Mouse (Mus musculus) left cerebral cortex, postnatal 25 days (tissue): Measurements from ENCODE around the gene Ppp3ca. TPM values are rescaled to one million over a fixed set of nuclear protein-coding genes. Genes with fewer than 3 reads are reported as not detected.

Experiments
- DNase-seq, 2 experiments: peaks; one replicate each; pipeline ENCODE4 v3.0.0; 2022; ENCODE audit warnings: low spot score in 2 of 2, mixed read lengths in 1 of 2
- intact Hi-C: fragments of 180-260 bp; cut with DNase I; formaldehyde crosslinking; loops from one replicate; pipeline ENCODE4 v1.15.1; 2025
- total RNA-seq, 2 experiments: library from RNA; stranded (reverse); gene quantifications; 2 replicates each; pipeline ENCODE4 v1.2.3; 2021

Ppp3ca gene
- total RNA-seq, 2 experiments from 2014 or later, result 857 to 891 TPM

- intact Hi-C loops, result loop anchor here (10.0 kb wide), 2 partner anchors 161 to 579 kb away; partner anchors contain the start of gene Ppp3ca
- DNase-seq, result no peak
Measured at GRCm38 (mm10) chr3:136835851-136836250, 165.9 kb downstream of the Ppp3ca start.

DNA sequence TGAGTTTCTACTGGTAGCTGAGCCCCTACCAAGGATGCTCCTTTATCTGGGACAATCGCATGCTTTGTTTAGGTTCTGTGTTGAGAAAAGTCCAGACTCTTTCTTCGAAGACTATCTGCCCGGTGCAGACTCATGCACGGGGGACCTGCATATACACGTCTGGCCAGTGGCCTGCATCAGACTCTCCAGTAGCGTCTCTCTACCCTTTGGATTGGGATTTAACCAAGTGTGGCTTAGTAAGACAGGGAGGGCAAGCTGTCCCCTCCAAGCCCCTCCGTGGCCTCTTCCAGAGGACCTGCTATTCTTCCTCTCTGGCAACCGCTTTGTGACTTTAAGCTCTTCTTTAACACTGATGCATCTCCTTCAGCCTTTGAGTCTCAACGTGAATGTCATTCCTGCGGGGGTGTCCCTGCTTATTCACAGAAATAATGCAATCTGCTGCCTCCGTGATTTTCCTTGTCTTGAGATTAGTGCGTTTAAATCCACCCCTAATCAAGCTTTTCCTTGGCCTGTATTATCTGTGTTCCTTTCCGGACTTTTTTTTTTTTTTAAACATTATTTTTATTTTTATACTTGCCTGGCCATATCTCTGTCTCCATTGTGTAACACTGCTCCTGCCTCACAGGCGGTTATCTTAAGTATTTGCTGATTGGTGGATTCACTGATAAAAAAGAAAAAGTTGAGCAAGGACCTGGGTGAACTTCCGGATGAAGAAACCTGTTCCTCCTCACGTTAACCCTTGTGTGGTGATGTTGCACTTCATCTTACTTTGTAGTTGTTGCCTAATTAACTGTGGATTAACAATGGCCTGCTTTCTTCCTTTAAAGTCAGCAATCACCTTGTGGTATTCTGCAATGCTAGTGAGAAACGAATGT, 166.6 kb downstream of the Ppp3ca start:
- DNase-seq, result peak in 1 of 2 experiments; percentile 56
- intact Hi-C loops, result loop anchor here (10.0 kb wide), 2 partner anchors 162 to 578 kb away; partner anchors contain the start of gene Ppp3ca

DNA sequence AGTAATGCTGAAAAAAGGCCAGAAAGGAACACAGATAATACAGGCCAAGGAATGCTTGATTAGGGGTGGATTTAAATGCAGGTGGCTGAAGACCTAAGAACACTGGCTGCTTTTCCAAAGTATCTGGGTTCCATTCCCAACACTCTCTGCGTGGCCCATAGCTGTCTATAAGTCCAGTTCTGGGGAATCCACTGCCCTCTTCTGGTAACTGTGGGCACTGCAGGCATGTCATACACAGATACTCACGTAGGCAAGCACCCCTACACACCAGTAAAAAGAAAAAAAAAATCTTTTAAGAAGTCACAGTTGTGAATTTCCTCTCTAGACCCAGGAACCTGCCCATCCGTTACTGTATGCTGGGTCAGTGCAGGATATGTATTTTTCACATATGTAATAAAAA, 167.7 kb downstream of the Ppp3ca start:
- DNase-seq, result no peak
- intact Hi-C loops, result loop anchor here (10.0 kb wide), 2 partner anchors 163 to 577 kb away; partner anchors contain the start of gene Ppp3ca

GRCm38 (mm10) chr3:136841282-136841681, 171.4 kb downstream of the Ppp3ca start:
- intact Hi-C loops, result no loop called here
- DNase-seq, result no peak

- intact Hi-C loops, result no loop called here
- peak in 1 of 2 experiments; percentile 56 for DNase-seq
Measured at GRCm38 (mm10) chr3:136842384-136842783, 172.5 kb downstream of the Ppp3ca start.

DNA sequence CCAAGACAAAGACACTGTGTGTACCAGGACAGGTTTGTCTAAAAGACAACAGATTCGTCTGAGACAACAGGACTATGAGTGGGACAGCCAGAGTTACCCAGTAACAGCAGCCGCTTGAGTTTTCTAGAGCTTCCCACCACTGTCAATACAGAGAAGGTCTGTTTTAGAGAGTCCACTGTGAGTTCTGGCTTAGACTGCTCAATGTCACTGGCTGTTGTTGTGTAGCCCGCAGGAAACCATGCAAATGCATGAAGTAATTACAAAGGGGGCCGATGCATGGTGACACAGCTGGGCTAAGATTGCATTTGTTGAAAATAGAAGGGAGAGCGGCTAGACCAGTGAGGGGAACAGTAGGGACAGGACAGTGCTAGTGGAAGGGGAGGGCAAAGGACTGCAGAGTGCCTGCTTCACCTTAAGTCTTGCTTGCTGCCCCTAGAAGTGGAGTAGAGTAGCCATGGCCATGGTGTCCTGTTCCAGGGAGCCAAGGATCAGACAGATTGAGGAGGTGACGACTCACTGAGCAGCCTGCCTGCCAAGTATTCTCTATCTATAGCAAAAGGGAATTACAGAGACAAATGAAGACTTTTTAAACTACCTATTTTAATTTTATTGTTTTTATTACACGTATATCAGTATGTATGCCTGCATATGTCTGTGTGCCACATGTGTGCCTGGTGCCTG, 174.0 kb downstream of the Ppp3ca start:
- DNase-seq, result no peak
- intact Hi-C loops, result no loop called here

DNA sequence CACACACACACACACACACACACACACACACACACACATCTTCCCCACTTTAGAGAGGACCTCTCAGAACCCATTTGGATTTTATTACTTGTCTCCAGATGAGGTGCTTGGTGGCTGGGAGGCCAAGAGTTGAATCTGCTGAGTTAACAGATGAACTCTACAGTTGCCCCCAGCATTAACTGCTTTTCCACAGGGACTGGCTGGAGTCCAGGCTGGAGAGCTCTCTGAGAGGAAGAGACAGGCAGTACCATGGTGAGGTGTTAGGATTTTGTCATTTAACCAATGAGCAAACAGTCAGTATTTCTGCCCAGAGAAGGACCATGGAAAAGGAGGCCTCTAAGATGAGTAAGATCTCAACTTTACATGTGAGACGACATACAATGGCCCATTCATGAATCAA, 179.1 kb downstream of the Ppp3ca start:
- intact Hi-C loops, result no loop called here

DNA sequence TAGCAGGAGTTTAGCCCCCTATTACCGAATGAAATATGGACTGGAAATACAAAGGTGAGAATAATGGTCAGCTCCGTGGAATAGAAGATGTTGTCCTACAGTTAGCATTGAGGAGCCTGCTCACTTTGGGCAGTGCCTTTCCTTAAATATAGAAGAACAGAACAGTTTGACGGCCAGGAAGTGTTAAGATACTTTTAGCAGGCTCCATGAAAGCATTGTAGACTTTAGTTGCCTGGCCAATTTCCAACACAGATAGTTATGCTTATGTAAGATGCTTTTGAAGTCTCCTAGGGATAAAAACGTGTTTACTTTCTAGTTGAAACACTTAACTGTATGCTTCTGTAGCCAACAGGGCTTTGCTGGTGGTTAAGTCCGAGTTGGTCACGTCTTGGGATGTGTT, 183.0 kb downstream of the Ppp3ca start:
- no peak for DNase-seq

More for the DNA sequence above, 179.1 kb downstream of the Ppp3ca start:
- no peak for DNase-seq

GRCm38 (mm10) chr3:136853596-136853995, 183.7 kb downstream of the Ppp3ca start:
- intact Hi-C loops, result no loop called here
- no peak for DNase-seq

More for the DNA sequence above, 183.0 kb downstream of the Ppp3ca start:
- intact Hi-C loops, result no loop called here

GRCm38 (mm10) chr3:136855996-136856395, 186.1 kb downstream of the Ppp3ca start:
- intact Hi-C loops, result no loop called here
- no peak for DNase-seq

GRCm38 (mm10) chr3:136862051-136862837, 192.3 kb downstream of the Ppp3ca start:
- intact Hi-C loops, result no loop called here
- no peak for DNase-seq

DNA sequence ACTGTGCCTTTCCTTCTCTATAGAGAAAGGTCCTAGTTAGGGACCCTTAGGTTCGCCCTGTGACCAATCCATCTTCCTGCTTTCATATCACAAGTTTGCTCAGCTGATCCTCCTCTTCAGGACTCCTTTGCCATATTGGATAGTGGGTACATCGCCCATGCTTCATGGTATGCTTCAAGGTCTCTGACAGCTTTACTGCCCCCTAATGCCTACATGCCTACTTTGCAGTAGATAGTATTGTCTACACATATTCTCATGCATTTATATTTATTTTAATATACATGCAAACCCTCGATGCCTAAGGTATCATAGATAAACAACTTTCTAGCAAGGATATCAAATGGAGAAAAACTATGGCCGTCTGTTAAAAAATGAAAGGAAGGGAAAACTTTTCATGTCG, 193.2 kb downstream of the Ppp3ca start:
- intact Hi-C loops, result no loop called here
- DNase-seq, result no peak

GRCm38 (mm10) chr3:136864306-136864705, 194.4 kb downstream of the Ppp3ca start:
- intact Hi-C loops, result no loop called here
- DNase-seq, result no peak

GRCm38 (mm10) chr3:136865176-136865859, 195.4 kb downstream of the Ppp3ca start:
- no peak for DNase-seq
- intact Hi-C loops, result no loop called here

DNA sequence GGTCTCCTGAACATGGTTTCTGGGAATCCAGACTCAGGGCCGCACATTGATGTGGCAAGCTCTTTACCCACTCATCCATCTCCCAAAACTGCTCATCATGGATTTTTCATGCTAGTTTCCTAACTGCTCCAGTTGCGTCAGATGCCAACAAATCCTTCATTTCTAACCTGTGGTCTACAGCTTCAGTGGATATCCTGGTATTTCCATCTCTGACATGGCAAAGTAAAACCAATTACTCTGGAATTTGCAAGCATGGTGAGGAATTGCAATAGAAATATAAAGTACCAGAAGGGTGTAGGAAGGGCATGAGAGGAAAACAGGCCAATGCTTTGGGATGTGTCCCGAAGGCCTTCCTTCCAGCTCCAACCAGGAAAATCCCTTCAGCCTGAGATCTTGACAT, 196.2 kb downstream of the Ppp3ca start:
- intact Hi-C loops, result no loop called here

DNA sequence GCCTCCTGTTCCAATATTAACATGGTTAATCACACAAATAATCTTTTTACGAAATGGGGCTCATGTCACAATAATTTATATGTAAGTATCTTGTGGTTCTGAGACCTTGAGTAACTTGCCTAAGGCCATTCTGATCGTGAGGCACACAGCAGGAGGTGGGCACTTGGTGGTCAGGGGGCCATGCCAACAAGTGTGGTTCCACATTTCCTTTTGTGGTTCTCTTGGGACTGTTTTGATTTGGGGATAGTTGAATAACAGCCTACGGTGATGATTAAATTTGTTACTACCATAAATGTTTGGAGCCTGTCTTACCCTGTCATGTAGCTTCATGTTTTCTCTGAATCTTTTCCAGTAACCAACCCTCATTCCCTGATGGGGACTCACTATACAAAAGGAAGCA, 196.6 kb downstream of the Ppp3ca start:
- intact Hi-C loops, result no loop called here
- DNase-seq, result no peak

More for the DNA sequence above, 196.2 kb downstream of the Ppp3ca start:
- no peak for DNase-seq

- no peak for DNase-seq
- intact Hi-C loops, result no loop called here
Measured at GRCm38 (mm10) chr3:136867366-136867765, 197.4 kb downstream of the Ppp3ca start.

DNA sequence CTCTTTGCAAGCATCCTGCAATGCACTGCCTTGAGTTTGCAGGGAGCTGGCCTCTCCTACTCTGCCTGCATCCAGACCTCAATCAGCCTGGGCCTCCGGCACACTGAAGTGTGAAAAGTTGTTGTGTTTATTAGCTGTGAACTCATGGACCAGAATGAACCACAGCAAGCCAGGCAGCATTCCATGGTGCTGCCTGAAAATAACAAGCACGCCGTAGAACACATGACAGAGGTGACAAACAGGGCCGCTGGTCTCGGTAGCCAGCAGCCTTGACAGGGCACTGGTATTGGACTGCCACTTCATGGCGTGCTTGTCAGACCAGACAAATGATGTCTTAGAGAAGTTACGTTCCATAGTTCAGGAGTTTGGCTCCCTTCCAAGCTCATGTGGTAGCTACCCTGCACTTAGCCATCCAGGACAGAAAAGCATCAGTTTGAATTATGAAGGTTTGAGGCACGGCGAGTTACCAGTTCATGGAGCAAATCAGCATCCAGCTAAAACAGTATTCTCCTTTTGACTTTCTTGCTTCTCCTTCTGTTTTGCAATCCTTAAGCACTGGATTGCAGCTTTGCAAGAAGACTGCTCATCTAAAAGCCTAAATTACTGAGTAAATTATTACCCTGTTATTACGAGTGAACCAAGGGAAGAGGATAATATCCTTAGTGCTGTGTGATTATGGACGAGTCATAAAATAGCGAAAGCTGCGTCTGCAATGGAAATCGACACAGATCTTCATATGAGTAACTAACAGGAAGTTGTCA, 202.0 kb downstream of the Ppp3ca start:
- no peak for DNase-seq
- intact Hi-C loops, result loop anchor here (10.0 kb wide), 1 partner anchor 197 kb away; the partner anchor contains the start of gene Ppp3ca
